Mouse (Mus musculus): ENCODE results near the gene Xlr4c. TPM values are rescaled to one million over a fixed set of nuclear protein-coding genes. Genes with fewer than 3 reads are reported as not detected.

Xlr4c gene
- not detected for polyA plus RNA-seq (2015; fragmentation: Illumina TruSeq; extraction: RNeasy Lipid Tissue Mini Kit (QIAGEN cat#74804); ENCODE audit: low read depth, low replicate concordance)

GRCm38 (mm10) chrX:73242821-73243325 lies at the start of gene Xlr4c:
Gene Xlr4c (minus strand): TSS chrX:73243130.

GRCm38 (mm10) chrX:73265270-73265669 lies 22.3 kb upstream of the Xlr4c start, which contains the start of gene Xlr3c:
Gene Xlr3c (minus strand): TSS chrX:73265390.

DNA sequence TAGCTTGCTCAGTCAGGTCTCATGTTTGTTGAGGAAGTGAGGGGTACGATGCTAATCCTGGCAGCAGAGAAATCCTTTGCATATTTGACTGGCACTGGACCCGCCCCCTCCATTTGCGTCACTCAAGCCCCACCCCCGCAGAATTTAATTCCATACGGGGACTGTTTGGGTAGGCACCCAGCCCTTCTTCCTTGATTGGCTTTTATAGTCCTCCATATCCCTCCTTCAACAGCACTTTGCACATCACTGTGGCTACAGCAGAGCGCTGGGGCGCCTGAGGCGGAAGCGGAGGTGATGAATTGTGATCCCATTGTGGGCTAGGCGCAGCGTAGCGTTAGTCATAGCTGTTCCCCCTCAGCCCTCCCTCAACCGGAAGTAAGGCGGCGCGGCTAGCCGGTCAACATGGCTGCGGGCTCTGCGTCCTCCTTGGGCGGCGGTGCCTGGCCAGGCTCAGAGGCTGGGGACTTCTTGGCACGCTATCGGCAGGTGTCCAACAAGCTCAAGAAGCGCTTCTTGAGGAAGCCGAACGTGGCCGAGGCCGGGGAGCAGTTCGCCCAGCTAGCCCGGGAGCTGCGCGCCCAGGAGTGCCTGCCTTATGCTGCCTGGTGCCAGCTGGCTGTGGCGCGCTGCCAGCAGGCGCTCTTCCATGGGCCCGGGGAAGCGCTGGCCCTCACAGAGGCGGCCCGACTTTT lies 14.9 kb downstream of the Xlr4c start, which contains the start of gene F8a:
F8a (plus strand) TSS at position 378 of the 692 bp plus-strand sequence.

GRCm38 (mm10) chrX:73213819-73214564 lies 28.9 kb downstream of the Xlr4c start, which contains the start of gene Xlr4b:
Gene Xlr4b (plus strand): TSS chrX:73214333.

DNA sequence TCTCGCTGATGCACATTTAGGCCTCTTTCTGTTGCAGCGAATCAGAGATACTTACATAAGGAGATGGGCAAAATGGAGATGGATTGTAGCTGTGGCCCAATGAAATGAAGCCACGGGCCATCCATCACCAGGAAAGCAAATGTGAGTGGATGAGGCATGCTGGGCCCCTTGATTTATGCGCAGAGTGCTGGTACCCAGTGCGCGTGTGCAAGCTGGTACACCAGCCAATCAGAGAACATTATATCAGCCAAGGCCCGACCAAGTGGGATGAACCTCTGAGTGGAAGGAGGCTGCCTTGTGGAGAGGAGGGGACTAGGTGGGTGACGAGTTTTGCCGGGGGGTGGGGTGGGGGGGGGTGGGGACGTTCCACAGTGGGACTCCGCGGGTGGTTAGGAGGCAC lies 51.0 kb downstream of the Xlr4c start, which contains the start of gene Xlr3b:
Xlr3b (plus strand) TSS at position 274 of the 400 bp plus-strand sequence.

Other genes starting within 250 kb of the Xlr4c start
- gene Pnma5, start 206.0 kb downstream of the Xlr4c start, polyA plus RNA-seq (2015; fragmentation: Illumina TruSeq; extraction: RNeasy Lipid Tissue Mini Kit (QIAGEN cat#74804); ENCODE audit: low read depth, low replicate concordance) = 0.19 TPM
- 13.7 TPM for gene Pnma3, start 178.3 kb downstream of the Xlr4c start, polyA plus RNA-seq (2015; fragmentation: Illumina TruSeq; extraction: RNeasy Lipid Tissue Mini Kit (QIAGEN cat#74804); ENCODE audit: low read depth, low replicate concordance)
- gene Xlr4a, start 160.7 kb downstream of the Xlr4c start, polyA plus RNA-seq (2015; fragmentation: Illumina TruSeq; extraction: RNeasy Lipid Tissue Mini Kit (QIAGEN cat#74804); ENCODE audit: low read depth, low replicate concordance) = not detected
- 2.1 TPM for gene Xlr3a, start 146.0 kb downstream of the Xlr4c start, polyA plus RNA-seq (2015; fragmentation: Illumina TruSeq; extraction: RNeasy Lipid Tissue Mini Kit (QIAGEN cat#74804); ENCODE audit: low read depth, low replicate concordance)
- gene Gm14685, start 126.1 kb downstream of the Xlr4c start, polyA plus RNA-seq (2015; fragmentation: Illumina TruSeq; extraction: RNeasy Lipid Tissue Mini Kit (QIAGEN cat#74804); ENCODE audit: low read depth, low replicate concordance) = not detected
- not detected for gene Xlr5b, start 94.3 kb downstream of the Xlr4c start, polyA plus RNA-seq (2015; fragmentation: Illumina TruSeq; extraction: RNeasy Lipid Tissue Mini Kit (QIAGEN cat#74804); ENCODE audit: low read depth, low replicate concordance)
- gene DXBay18, start 93.7 kb downstream of the Xlr4c start, polyA plus RNA-seq (2015; fragmentation: Illumina TruSeq; extraction: RNeasy Lipid Tissue Mini Kit (QIAGEN cat#74804); ENCODE audit: low read depth, low replicate concordance) = 0.70 TPM
- gene Spin2d, start 66.1 kb downstream of the Xlr4c start, polyA plus RNA-seq (2015; fragmentation: Illumina TruSeq; extraction: RNeasy Lipid Tissue Mini Kit (QIAGEN cat#74804); ENCODE audit: low read depth, low replicate concordance) = not detected
- 1.9 TPM for gene Xlr3b, start 50.9 kb downstream of the Xlr4c start, polyA plus RNA-seq (2015; fragmentation: Illumina TruSeq; extraction: RNeasy Lipid Tissue Mini Kit (QIAGEN cat#74804); ENCODE audit: low read depth, low replicate concordance)
- gene Xlr4b, start 28.8 kb downstream of the Xlr4c start, polyA plus RNA-seq (2015; fragmentation: Illumina TruSeq; extraction: RNeasy Lipid Tissue Mini Kit (QIAGEN cat#74804); ENCODE audit: low read depth, low replicate concordance) = 0.74 TPM
- 14.6 TPM for gene F8a, start 14.8 kb downstream of the Xlr4c start, polyA plus RNA-seq (2015; fragmentation: Illumina TruSeq; extraction: RNeasy Lipid Tissue Mini Kit (QIAGEN cat#74804); ENCODE audit: low read depth, low replicate concordance)
- not detected for gene Xlr3c, start 22.3 kb upstream of the Xlr4c start, polyA plus RNA-seq (2015; fragmentation: Illumina TruSeq; extraction: RNeasy Lipid Tissue Mini Kit (QIAGEN cat#74804); ENCODE audit: low read depth, low replicate concordance)
- gene Xlr5a, start 49.8 kb upstream of the Xlr4c start, polyA plus RNA-seq (2015; fragmentation: Illumina TruSeq; extraction: RNeasy Lipid Tissue Mini Kit (QIAGEN cat#74804); ENCODE audit: low read depth, low replicate concordance) = not detected
- not detected for gene Xlr5c, start 49.8 kb upstream of the Xlr4c start, polyA plus RNA-seq (2015; fragmentation: Illumina TruSeq; extraction: RNeasy Lipid Tissue Mini Kit (QIAGEN cat#74804); ENCODE audit: low read depth, low replicate concordance)
- not detected for gene Gm45015, start 93.7 kb upstream of the Xlr4c start, polyA plus RNA-seq (2015; fragmentation: Illumina TruSeq; extraction: RNeasy Lipid Tissue Mini Kit (QIAGEN cat#74804); ENCODE audit: low read depth, low replicate concordance)
- gene Zfp275, start 99.5 kb upstream of the Xlr4c start, polyA plus RNA-seq (2015; fragmentation: Illumina TruSeq; extraction: RNeasy Lipid Tissue Mini Kit (QIAGEN cat#74804); ENCODE audit: low read depth, low replicate concordance) = 13.9 TPM
- gene Gm18336, start 155.6 kb upstream of the Xlr4c start, polyA plus RNA-seq (2015; fragmentation: Illumina TruSeq; extraction: RNeasy Lipid Tissue Mini Kit (QIAGEN cat#74804); ENCODE audit: low read depth, low replicate concordance) = 0.19 TPM
- 2.3 TPM for gene Zfp92, start 168.0 kb upstream of the Xlr4c start, polyA plus RNA-seq (2015; fragmentation: Illumina TruSeq; extraction: RNeasy Lipid Tissue Mini Kit (QIAGEN cat#74804); ENCODE audit: low read depth, low replicate concordance)
- not detected for gene Trex2, start 192.2 kb upstream of the Xlr4c start, polyA plus RNA-seq (2015; fragmentation: Illumina TruSeq; extraction: RNeasy Lipid Tissue Mini Kit (QIAGEN cat#74804); ENCODE audit: low read depth, low replicate concordance)
- 12.0 TPM for gene Haus7, start 215.9 kb upstream of the Xlr4c start, polyA plus RNA-seq (2015; fragmentation: Illumina TruSeq; extraction: RNeasy Lipid Tissue Mini Kit (QIAGEN cat#74804); ENCODE audit: low read depth, low replicate concordance)
- gene Bgn, start 240.5 kb upstream of the Xlr4c start, polyA plus RNA-seq (2015; fragmentation: Illumina TruSeq; extraction: RNeasy Lipid Tissue Mini Kit (QIAGEN cat#74804); ENCODE audit: low read depth, low replicate concordance) = 13.7 TPM